Mouse (Mus musculus): Measurements from ENCODE around the gene Tprkb. TPM values are rescaled to one million over a fixed set of nuclear protein-coding genes. Genes with fewer than 3 reads are reported as not detected.

The Tprkb gene
- polyA plus RNA-seq (2012; fragmentation: generic; extraction: Trizol) = 10 to 100 TPM in 1 of 2 experiments, 1 to 10 TPM in 1; 4.5 to 30.4 TPM

DNA sequence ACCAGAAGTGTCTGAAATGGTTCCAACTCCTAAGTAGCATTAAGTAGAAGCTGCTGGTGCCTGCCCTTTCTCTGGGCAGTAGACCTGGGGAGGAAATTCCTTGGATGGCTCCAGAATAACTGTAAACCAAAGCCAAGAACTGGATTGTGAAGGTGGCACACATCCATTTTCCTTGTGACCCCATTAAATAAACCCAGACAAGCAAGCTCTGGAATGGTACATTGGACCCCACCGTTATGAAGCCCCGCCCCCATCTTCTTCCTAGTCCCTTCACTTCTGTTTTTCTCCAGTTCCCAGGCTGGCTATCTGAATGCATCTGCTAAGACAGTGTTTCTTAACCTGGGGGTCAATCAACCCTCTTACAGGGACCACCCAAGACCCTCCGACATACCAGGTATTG lies at the start of gene Tprkb:
Tprkb (plus strand) TSS at position 279 of the 400 bp plus-strand sequence.

DNA sequence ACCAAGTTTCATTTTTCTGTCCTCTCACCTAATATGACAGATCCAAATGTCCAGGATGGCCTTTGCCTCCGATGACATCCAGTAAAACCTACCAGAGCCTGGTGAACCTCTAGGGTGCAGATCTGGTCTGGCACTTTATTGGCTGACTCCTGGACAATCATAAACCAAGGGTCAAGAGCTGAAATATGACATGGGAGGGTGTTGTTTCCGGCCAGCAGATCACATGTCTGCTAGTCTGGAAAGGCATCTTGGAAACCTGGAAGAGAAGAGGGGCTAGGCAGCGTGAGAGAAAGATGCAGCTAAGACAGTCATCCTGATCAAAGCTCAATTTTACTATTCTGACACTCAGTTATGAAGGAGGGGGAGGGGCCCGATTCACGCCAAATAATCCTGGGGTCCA lies 42.7 kb upstream of the Tprkb start, which contains the start of gene Nat8f2:
Nat8f2 (minus strand) TSS at position 153 of the 400 bp plus-strand sequence.

DNA sequence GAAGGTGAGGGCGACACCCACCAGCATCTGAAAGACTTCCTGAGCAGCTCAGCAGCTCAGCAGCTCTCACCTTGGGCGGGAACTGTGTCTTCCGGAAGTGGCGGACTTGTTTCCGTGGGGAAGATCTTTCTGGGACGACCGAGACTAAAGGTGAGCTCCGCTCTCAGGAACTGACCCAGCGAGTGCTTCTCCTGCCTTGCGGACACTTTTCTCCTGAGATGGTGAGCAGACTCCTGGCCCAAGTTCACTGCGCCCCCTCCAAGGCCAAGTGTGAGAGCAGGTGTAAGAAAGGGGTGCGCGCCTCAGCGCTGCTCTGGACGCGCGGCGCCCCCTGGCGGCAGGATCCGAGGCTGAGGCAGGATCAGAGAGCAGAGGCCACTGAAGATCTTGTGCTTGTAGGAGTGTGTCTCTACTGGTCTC lies 7.0 kb upstream of the Tprkb start, which contains the start of gene Nat8f4:
Nat8f4 (minus strand) TSS at position 243 of the 420 bp plus-strand sequence.

DNA sequence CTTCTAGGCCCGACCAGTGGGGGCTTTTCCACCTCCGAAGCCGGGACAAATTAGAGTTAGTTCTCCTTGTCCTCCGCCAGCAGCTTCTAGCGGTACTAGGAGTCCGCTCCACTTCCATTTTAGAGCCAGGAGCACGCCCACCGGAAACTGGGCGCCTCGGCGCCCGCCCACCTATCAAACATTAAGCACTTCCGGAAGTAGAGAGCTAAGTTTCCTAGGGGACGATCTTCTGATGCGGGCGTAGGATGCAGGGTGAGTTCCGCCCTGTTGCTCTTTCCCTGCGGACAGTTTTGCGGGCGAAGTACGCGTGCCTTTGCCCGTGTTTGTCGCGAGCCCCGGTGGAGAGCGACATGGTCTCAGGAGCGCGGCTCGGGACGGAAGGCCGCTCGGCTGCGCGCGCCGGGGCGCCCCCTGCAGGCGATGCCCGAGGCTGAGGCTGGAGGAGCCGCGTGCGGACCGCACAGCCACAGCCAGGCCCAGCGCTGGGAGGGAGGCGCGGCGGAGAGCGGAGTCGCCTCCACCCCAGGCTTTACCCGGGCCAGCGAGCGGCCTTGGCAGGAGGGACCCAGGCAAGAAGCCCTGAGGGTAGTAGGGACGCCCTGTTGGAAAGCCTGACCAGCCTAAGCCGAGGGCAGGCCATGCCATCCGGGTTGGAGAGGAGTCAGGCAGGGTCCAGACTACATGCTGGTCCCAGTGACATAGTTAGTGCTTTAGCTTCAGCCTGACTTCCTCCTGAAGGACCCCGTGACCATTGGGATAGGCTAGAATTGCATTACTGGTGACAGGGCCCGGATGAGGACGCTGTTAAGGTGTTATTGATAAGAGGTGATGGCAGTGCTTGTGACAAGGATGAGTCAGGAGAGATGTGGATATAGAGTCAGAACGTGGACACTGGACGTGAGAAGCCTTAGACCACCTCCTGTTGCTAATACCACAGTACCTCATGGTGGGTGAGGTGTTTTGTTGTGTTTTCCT lies 4.2 kb downstream of the Tprkb start, which contains the start of gene Nat8f1:
Nat8f1 (minus strand) TSS at position 149 of the 975 bp plus-strand sequence.

DNA sequence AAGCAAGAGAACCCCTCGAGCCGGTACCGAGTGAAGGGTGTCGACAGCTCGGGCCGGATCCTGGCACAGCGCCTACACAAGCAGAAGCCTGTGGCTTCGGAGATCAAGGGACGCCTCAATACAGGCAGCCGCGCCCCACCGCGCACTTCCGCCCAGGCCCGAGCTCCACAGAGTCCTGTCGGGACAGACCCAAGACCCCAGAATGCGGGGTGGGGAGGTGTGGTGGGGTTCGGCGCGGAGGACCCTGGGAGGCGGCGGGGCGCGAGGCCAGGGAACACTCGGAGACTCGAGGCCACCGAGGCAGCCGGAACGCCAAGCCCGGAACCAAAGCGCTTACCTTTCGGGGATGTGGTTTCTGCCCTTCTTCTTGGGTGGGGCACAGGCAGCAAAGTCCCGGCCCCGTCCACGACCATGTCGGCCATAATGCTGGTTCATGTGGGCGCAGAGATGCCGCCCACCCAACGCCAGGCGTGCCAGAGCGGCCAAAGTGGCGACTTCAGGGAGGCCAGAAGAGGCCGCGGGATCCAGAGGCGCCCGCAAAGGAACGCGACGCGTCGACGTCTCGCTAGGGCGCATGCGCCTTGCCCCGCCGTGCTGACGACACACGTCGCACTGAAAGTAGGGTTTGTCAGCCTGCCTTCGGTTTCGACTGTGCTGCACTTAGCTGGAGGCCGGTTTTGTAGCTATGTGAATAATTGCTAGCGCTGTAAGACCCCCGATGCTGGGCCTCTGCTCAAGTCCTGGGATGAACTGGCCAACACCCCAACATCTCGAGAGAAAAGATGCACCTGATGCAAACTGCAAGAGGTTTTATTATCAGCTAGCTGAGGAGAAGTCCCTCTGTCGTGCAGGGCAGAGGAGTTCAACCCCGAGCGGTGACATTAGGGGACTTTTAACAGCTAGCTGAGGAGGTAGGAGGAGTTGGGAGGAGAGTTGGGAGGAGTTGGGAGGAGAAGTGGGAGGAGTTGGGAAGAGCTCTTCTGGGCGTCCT lies 49.7 kb downstream of the Tprkb start, which contains the start of gene Dusp11:
Dusp11 (minus strand) TSS at position 567 of the 991 bp plus-strand sequence.

Other genes with a start within 250 kb of the Tprkb start
- under 1 TPM in 1 of 2 experiments, not detected in 1; 0.28 TPM for gene Nat8f7, start 198.7 kb upstream of the Tprkb start, polyA plus RNA-seq (2012; fragmentation: generic; extraction: Trizol)
- gene Nat8f3, start 146.1 kb upstream of the Tprkb start, polyA plus RNA-seq (2012; fragmentation: generic; extraction: Trizol) = under 1 TPM in 1 of 2 experiments, not detected in 1; 0.78 TPM
- gene Nat8f6, start 90.9 kb upstream of the Tprkb start, polyA plus RNA-seq (2012; fragmentation: generic; extraction: Trizol) = under 1 TPM in 1 of 2 experiments, not detected in 1; 0.15 TPM
- under 1 TPM in 1 of 2 experiments, not detected in 1; 0.09 TPM for gene Nat8f5, start 90.9 kb upstream of the Tprkb start, polyA plus RNA-seq (2012; fragmentation: generic; extraction: Trizol)
- gene Nat8, start 79.8 kb upstream of the Tprkb start, polyA plus RNA-seq (2012; fragmentation: generic; extraction: Trizol) = under 1 TPM in 1 of 2 experiments, not detected in 1; 0.68 TPM
- not detected for gene Nat8f2, start 42.7 kb upstream of the Tprkb start, polyA plus RNA-seq (2012; fragmentation: generic; extraction: Trizol)
- 1 to 10 TPM in 1 of 2 experiments, under 1 TPM in 1; 0.04 to 1.3 TPM for gene Nat8f4, start 7.0 kb upstream of the Tprkb start, polyA plus RNA-seq (2012; fragmentation: generic; extraction: Trizol)
- gene Nat8f1, start 3.8 kb downstream of the Tprkb start, polyA plus RNA-seq (2012; fragmentation: generic; extraction: Trizol) = 10 to 100 TPM in 1 of 2 experiments, 1 to 10 TPM in 1; 1.3 to 15.0 TPM
- gene Dusp11, start 49.8 kb downstream of the Tprkb start, polyA plus RNA-seq (2012; fragmentation: generic; extraction: Trizol) = 10 to 100 TPM in 1 of 2 experiments, 1 to 10 TPM in 1; 4.2 to 13.4 TPM
- gene Figla, start 104.3 kb downstream of the Tprkb start, polyA plus RNA-seq (2012; fragmentation: generic; extraction: Trizol) = not detected
- 1 to 10 TPM; 2.9 to 3.7 TPM for gene Add2, start 116.8 kb downstream of the Tprkb start, polyA plus RNA-seq (2012; fragmentation: generic; extraction: Trizol)

All from C3H10T1/2 (cell line).